Mouse (Mus musculus): ENCODE data around the gene Morn1.
A peak's percentile ranks its signal among the peaks of the same experiment; 100 is the strongest.

The Morn1 gene

GRCm38 (mm10) chr4:155086108-155087024 is at the start of gene Morn1, which contains the start of gene Rer1:
TSS of gene Morn1 (plus strand) at chr4:155086577.
TSS of gene Rer1 (minus strand) at chr4:155086382.
- peak; percentile 99 for DNase-seq (ENCODE audit: low read depth, low spot score)

GRCm38 (mm10) chr4:155040197-155040596 is 46.2 kb upstream of the Morn1 start:
- no peak for DNase-seq (ENCODE audit: low read depth, low spot score)

- DNase-seq (ENCODE audit: low read depth, low spot score): no peak
These were observed 45.7 kb upstream of the Morn1 start for GRCm38 (mm10) chr4:155040696-155041095.

- no peak for DNase-seq (ENCODE audit: low read depth, low spot score)
These were observed 43.6 kb upstream of the Morn1 start for GRCm38 (mm10) chr4:155042606-155043288.

GRCm38 (mm10) chr4:155043289-155043625 is 43.1 kb upstream of the Morn1 start:
- DNase-seq (ENCODE audit: low read depth, low spot score): no peak

- no peak for DNase-seq (ENCODE audit: low read depth, low spot score)
These were observed 39.7 kb upstream of the Morn1 start for GRCm38 (mm10) chr4:155046636-155047035.

- no peak for DNase-seq (ENCODE audit: low read depth, low spot score)
These were observed 36.3 kb upstream of the Morn1 start for GRCm38 (mm10) chr4:155050116-155050515.

GRCm38 (mm10) chr4:155056724-155057123 is 29.7 kb upstream of the Morn1 start, which contains the start of gene Plch2:
TSS of gene Plch2 (minus strand) at chr4:155056784.
- no peak for DNase-seq (ENCODE audit: low read depth, low spot score)

GRCm38 (mm10) chr4:155058325-155058724 is 28.1 kb upstream of the Morn1 start:
- no peak for DNase-seq (ENCODE audit: low read depth, low spot score)

- DNase-seq (ENCODE audit: low read depth, low spot score): no peak
These were observed 22.5 kb upstream of the Morn1 start for GRCm38 (mm10) chr4:155063895-155064294.

- no peak for DNase-seq (ENCODE audit: low read depth, low spot score)
These were observed 21.9 kb upstream of the Morn1 start for GRCm38 (mm10) chr4:155064474-155064873.

- DNase-seq (ENCODE audit: low read depth, low spot score): peak; percentile 97
These were observed 20.2 kb upstream of the Morn1 start for GRCm38 (mm10) chr4:155065970-155066833.

- DNase-seq (ENCODE audit: low read depth, low spot score): peak; percentile 92
These were observed 19.4 kb upstream of the Morn1 start, which contains the start of gene Pex10 for GRCm38 (mm10) chr4:155066834-155067522. TSS of gene Pex10 (plus strand) at chr4:155067016.

- no peak for DNase-seq (ENCODE audit: low read depth, low spot score)
These were observed 17.9 kb upstream of the Morn1 start for GRCm38 (mm10) chr4:155068357-155068972.

- DNase-seq (ENCODE audit: low read depth, low spot score): peak; percentile 63
These were observed 17.2 kb upstream of the Morn1 start for GRCm38 (mm10) chr4:155069191-155069590.

- DNase-seq (ENCODE audit: low read depth, low spot score): no peak
These were observed 16.2 kb upstream of the Morn1 start for GRCm38 (mm10) chr4:155070199-155070598.

- DNase-seq (ENCODE audit: low read depth, low spot score): no peak
These were observed 15.5 kb upstream of the Morn1 start for GRCm38 (mm10) chr4:155070921-155071320.

- DNase-seq (ENCODE audit: low read depth, low spot score): no peak
These were observed 12.0 kb upstream of the Morn1 start for GRCm38 (mm10) chr4:155074418-155074817.

- DNase-seq (ENCODE audit: low read depth, low spot score): no peak
These were observed 11.2 kb upstream of the Morn1 start for GRCm38 (mm10) chr4:155075137-155075536.

GRCm38 (mm10) chr4:155075813-155076212 is 10.6 kb upstream of the Morn1 start:
- DNase-seq (ENCODE audit: low read depth, low spot score): no peak

- DNase-seq (ENCODE audit: low read depth, low spot score): no peak
These were observed 9.7 kb upstream of the Morn1 start for GRCm38 (mm10) chr4:155076677-155077076.
